Mouse (Mus musculus): Measurements from ENCODE around the gene Smad9.
A peak's percentile ranks its signal among the peaks of the same experiment; 100 is the strongest.

The Smad9 gene

DNA sequence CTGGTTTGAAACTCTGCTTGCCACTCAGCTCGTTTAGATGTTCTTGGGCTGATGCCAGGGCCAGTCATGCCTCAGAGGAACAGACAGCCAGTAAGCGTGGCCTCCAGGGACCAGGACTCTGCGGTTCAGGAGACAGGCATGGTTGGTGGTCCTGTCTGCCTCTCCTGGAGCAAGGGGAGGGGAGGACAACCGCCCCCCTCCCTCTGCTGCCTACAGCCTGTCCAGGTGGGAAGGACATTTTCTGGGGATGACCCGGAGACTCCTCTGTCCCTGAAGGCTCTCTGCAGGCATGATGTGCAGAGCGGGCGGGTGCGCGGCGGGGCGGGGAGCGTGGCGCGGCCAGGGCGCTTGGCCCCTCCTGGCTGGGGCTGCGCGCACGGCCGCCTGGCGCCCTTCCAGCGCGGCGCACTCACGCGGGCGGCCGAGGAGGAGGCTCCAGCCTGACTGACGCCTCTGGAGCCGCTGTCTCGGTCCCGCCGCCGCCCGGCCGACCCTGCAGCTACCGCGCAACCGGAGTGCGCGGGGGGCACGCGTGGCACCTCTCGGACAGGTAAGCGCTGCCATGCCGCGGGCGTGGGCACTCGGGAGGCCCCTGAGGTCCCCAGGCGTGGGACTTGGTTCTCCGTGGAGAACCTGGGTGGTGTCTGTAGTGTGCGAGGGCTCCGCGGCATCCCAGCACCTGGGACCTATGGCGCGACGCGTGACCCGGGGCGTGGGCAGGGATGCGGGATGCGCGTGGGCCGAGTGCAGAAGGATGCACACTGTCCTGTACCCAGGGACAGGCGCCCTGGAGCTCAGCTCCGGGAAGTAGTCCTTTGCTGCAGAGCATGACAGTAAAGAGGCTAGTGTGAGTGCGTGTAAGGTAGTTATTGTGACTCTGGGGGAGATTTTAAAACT lies at the start of gene Smad9:
Gene Smad9 (plus strand): TSS at position 438 of the 897 bp plus-strand sequence.
- peak; percentile 56 for DNase-seq

DNA sequence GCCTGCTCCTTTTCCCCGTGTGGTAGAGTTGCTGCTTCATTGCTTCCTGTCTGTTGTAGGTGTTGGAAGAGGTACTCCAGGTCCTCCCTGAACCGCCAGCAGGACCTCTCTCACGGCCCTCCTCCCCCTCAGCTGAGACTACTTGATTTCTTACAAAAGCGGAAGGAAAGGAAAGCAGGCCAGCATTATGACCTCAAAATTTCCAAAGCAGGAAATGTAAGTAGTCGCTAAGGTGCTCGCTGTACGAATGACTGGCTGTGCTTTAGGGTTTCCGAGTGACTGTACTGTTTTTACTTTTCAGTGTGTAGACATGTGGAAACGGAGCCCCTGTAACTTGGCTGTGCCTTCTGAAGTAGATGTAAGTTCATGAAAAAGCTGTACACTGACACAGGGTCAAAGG lies 46.4 kb upstream of the Smad9 start:
- DNase-seq, result no peak

DNA sequence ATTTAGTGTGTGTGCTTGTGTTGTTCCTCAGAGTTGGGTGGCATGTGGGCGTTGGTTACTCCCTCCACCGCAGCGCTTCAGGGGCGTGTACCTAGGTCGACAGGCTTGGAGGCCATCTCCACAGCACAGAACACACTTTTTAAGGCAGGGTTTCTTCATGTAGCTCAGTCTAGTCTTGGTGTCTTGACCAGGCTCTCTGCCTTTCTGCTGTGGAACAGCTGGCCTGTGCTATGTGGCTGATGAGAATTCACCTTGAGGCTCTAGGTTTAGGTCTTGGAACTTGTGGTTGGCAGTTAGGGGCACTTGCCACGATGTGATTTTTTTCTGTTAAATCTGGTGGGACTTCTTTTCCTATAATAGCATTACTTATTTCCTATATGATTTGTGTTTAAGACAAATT lies 41.1 kb upstream of the Smad9 start, which contains the start of gene Gm21958:
Gene Gm21958 (minus strand): TSS at position 101 of the 400 bp plus-strand sequence.
- DNase-seq, result no peak

DNA sequence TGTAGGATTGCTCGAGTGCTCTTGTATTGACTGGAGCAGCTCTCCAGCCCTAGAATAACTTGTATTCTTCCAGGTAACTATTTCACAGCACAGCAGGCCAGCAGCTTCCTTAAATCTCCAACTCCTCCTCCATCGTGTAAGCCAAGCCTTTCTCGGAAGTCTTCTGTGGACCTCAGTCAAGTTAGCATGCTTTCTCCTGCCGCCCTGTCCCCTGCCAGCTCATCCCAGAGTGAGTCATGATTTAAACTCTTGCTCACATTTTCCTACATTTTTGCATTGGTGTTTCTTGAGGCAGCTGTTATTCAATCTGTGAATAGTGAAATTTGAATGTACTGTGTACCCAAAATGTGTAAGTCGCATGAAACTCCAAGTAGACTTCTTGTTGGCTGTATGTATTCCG lies 39.9 kb upstream of the Smad9 start:
- no peak for DNase-seq

DNA sequence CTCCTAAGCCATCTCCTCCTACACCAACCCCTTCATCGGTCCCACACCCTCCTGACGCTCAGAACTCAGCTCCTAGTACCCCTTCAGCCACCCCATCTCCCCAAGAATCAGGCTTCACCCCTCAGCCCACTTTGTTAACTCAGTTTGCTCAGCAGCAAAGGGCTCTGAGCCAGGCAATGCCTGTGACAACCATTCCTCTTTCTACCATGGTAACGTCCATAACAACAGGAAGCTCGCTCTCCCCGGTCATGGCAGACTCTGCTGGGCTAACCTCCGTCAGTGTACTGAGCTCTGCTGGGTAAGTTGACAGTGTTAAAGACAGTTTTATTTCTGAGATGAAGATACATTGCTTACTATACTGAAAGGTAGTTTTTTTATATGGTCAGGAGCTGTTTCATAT lies 38.0 kb upstream of the Smad9 start:
- DNase-seq, result no peak

DNA sequence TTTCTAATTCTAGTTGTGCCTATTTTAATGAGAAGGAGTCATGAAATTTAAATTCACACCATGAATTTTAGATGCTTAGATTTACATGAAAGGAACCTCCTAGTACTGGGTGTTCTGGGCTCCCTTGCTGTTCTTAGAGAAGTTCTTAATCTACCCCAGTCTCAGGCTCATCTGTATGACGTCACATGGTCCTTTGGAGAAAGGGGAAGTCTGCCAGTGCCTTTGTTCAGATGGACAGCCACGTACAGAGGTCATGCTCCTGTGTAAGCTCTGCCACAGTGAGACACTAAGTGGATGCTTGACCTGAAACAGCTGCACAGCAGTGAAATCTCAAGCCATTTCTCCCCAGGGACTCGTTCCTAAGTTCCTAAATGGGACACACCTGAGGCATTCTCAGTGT lies 36.4 kb upstream of the Smad9 start:
- DNase-seq, result no peak

DNA sequence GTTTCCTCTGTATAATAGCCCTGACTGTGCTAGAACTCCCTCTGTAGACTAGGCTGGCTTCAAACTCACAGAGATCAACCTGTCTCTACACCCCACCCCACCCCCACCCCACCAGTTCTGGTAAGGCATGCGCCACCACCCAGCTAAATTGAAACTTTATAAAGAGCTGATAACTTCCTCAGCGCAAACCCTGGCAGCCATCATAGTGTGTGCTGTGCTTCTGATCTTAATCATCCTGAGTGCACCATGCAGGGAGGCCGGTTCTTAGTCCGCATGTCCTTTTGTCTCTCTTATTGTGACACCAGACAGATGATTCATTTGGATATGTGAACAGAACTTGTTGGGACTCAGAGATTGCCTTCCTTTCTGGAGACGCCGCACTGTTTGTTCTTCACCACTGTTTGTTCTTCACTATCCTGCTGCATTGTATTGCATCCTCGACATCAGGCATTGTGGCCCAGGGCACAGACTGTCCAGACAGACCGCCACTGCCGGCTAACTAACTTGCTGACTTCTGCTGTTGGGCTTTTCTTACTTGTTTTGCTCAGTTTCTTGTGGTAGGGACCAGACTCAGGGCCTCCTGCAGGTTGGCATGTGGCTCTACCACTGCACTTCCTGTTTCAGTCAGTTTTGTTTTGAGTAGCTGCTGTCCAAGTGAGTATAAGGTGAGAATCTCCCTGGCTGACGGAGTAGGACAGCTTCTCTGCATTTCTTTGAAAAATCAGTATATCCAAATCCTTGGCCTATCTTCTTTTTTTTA lies 31.5 kb upstream of the Smad9 start:
- DNase-seq, result no peak

DNA sequence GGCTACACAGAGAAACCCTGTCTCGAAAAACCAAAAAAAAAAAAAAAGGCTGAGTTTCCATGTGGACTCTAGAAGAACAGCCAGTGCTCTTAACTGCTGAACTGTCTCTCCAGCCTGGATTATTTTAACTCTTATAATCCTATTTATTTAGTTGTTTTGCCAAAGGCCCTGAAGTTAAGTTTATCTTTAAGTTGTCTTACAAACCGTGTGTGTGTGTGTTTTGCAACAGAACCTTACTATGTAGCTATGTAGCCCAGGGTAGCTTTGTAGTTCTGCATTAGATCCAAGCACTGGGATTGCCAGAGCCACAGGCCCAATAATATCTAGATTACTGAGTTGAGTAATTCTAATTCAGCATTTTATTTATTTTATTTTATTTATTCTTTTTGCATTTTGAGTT lies 30.0 kb upstream of the Smad9 start:
- DNase-seq, result no peak

DNA sequence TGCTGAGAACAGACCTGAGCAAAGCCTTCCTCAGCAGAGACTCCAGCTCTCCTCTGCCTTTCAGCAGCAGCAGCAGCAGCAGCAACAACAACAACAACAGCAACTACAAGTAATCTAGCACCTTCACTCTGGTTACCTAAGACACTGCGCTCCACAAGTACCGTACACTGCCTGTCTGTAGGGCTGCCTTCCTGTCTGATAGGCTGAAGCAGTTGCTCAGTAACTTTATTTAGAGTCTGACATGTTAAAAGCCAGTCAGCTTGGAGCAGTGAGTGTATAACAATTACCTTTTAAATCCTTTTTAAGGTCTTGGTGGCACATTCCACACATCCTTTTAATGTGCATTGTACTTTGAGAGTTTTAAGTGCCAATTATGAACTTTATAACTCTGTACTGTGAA lies 27.8 kb upstream of the Smad9 start:
- DNase-seq, result no peak

DNA sequence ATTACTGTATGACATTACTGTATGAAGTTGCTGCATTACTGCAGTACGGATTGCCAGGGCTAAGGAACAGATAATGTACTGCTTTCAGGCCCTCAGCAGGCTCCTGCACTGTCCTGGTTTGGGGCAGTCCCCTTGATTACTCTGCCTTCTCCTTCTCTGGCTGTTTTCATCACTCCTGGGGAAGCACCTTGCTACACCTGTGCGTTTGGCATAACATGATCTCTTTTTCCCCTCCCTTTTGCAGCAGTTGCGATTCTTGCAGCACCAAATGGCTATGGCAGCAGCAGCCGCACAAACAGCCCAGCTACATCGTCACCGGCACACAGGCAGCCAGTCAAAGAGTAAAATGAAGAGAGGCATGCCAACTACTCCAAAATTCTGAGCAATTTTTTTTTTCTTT lies 27.3 kb upstream of the Smad9 start:
- no peak for DNase-seq

DNA sequence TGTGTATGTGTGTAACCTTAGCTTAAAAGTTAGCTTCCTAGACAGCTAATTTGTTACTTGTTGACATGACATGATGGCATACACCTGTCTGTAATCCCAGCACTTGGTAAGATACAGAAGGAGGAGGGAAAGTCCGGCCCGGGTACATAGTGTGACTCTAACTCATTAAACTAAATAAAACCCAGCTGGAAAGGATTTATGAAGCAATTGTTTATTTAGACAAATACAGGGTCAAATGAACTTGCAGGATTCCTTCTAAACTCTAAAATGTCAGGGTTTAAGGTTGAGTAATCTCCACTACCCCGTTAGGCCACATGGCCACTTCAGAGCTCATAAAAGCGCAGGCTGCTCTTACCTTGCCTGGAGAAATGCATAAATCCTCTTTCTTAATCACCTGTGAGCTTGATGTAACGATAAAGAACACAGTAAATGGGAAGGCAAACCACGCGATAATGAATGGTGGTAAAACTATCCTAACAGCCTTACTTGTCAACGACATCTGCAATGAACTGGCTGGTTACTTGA lies 23.7 kb upstream of the Smad9 start:
- no peak for DNase-seq

DNA sequence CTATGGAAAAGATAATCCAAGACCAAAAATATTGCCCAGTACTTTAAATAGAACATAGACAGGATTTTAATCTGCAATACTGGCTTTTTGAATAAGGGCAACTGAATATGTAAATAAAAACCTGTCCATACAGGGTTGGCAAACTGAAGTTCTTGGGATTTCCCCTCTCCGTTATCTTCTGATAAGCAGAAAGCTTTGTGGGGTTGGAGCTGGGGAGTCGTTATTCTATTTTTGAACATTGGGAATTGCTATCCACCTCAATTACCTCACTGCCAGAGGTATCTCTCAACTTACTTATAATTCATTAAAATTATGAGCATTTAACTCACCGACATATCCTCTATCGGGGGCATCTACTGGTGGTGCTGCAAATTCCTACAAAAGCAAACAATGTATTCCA lies 23.0 kb upstream of the Smad9 start:
- DNase-seq, result no peak

DNA sequence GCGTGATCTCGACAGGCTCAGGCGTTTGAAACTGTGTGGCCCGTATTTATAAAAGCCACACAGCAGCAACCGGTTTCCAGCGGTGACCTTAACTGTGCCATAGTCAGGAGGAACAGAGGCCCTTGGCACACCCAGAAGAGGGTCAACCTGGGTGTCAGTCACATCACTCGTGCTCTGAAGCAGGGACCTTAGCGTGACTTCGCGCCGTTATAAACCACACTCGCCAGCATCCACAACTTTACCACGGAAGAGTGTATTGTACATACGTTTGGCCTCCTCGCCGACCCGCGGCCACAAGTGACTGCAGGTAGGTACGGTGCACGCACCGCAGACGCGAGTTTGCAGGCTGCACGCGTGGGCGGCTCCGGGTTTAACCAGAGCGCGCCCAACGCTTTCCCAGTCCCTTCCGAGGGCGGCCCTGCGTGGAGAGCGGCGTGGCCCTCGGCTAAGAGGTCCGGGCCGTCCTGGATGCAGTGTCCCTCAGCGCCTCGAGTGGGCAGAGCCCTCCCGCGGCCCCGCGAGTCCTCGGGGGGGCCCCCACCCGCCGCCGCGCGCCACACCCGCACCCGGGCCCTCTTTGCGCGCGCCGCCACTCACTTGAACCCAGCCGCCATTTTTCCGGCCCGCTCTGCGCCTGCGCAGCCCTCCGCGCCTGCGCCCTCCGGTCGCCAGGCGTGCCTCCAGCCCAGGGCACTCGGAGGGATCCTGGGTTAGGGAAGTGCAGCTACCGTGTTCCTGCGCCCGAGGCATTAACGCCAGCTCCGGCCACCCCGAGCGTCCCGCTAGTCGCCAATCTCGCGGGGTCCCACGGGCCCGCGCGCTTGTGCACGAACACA lies 20.8 kb upstream of the Smad9 start:
- peak; percentile 85 for DNase-seq

DNA sequence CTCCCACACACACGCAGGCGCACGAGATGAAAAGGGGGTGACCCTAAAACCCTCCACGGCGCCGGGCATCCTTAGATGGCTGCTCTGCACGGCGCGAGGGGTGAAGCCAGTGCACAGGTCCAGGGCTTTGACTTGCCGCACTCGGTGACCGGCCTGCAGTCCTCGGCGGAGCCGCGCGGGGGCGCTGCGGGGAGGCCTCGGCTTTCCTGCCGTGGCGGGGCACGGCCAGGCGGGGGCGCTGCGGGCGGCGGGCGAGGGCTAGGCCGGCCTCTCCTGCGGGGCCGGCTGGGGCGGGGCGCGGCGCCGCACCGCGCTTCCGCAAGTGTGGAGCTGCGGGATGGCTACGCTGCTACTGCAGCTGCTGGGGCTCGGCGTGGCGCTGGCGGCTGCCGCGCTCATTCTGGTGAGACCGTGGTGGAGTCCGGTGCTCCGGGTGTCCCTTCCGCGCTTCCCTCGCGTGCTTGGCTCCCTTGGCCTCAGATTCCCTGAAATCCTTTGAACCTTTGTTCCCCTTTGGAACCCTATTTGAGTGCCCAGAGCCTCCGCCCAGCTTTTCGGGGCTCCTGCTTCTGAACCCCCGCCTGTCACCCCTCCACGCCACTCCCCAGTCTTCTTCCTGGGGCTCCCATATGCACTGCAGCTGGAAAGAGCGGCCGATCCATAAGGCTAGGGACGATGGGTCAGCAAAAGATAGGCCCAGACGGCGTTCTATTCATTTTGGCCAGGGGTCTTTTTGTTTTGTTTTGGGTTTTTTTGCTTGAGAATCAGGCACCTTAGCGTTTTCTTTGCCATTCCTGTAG lies 19.9 kb upstream of the Smad9 start, which contains the start of the genes Exosc8 and Alg5:
Gene Exosc8 (minus strand): TSS at position 147 of the 800 bp plus-strand sequence.
Gene Alg5 (plus strand): TSS at position 293 of the 800 bp plus-strand sequence.
- peak; percentile 83 for DNase-seq

DNA sequence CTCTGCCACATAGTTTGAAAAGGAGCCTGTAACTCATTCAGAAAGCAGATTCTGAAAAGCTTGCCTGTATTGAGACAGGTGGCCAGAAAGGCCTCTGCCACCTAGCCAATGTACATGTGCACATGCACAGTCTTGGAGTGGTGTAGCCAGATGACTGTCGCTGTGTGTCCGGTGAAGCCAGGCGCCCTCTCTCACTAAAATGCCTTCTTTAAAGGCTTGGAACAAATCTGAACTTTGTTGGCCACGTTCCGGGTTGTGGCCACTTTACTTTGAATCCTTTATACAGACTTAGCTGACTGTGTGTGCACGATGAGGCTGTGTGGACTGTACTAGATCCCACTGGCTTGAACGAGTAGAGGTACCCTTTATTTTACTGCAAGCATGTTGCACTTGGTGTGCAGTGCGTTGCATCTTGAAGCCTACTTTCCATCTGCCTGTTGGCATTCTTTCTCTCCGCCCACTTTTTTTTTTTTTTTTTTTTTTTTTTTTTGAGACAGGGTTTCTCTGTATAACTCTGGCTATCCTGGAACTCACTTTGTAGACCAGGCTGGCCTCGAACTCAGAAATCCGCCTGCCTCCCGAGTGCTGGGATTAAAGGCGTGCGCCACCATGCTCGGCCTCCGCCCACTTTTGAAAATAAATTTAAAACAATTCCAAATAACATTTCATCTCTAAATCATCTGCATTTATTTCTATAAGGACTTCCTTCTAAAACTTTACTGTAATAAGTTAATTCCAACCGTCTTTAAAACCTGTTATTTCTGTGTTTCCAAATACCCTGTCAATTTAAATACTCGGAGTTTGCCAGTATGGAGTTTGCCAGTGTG lies 19.1 kb upstream of the Smad9 start:
- peak; percentile 15 for DNase-seq

DNA sequence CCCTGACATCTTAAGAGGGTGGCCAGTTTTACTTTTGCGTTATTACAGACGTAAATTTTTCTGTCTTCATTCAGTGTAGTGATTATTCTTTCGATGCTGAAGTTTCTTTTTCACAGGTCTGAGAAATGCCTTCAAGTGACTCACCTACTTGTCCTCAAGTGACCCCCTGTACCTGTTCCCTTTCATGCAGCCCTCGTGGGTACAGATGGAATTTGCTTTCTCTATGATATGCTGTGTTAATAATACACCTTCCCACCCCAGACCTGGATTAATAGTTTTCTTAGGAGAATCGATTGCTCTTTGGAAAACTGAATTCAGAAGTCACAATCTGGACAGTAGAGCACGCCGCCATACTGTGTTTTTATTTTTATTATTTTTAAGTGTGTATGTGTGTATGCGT lies 18.1 kb upstream of the Smad9 start:
- DNase-seq, result no peak

DNA sequence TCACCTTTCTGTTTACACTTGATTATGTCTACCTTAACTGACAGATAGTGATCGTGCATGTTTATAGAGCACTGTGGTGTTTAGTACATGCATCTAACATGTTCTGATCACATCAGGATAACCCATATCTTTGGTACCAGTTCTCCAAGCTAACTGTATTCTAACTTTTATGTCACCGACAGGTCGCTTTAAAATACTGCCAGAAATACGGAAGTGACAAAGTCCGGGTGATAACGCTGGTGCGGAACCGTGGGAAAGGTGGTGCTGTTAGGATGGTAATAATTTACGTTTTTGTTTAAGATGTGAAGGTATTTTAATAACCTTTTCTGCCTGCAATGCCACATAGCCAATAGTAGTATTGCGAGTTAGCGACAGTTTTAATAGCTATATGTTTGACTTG lies 13.4 kb upstream of the Smad9 start:
- DNase-seq, result no peak

DNA sequence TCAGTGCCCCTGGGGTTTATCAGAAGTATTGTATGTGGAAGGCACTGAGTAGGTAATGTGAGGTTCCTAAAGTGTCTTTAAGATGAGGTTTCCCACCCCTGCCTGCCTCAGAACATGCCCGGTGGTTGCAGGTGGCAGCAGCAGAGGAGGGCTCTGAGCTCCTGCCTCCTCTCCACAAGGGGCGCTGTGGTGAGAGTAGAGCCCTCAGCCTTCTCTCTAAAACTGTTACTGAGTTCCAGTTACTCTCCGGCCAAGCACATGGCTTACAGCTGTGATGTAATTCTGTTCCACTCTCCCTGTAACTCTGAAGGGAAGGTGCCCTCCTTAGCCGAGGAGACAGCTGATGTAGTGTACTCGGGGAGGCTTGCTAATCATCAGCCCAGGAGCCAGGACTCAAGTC lies 9.6 kb upstream of the Smad9 start:
- no peak for DNase-seq

DNA sequence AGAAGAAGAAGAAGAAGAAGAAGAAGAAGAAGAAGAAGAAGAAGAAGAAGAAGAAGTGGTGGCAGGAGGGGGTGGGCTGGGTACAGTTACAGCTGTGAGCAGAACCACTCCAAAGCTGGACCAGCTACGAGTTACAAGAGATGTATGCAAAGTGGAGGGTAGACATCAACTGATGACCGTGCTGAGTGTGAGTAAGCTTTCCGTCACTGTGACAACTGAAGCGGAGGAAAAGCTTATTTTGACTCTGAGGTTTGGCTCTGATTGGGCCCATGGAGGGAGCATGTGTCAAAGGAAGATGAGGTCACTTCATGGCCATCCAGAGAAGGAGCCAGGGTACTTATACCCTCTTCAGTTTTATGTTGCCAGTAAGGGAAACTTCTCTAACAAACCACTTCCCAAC lies 2.0 kb upstream of the Smad9 start:
- DNase-seq, result no peak

DNA sequence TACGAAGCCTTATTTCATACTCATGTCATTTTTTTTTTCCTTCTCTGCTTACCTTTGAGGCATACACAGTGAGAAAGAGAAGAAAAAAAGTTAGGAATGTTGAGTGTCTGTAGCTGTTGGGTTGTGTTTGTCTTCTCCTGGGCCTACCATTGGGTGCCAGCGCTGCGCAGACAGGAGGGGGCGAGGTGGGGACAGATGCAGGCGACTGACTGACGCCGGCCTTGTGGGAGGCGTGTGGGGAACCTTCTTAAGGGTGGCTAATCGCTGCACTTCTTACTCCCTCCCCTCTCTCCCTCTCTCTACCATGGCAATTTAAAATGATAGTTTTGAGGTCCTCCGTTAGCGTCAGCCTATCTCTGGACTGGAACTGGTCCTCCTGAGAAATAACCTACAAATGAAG lies 676 bp downstream of the Smad9 start:
- DNase-seq, result no peak

DNA sequence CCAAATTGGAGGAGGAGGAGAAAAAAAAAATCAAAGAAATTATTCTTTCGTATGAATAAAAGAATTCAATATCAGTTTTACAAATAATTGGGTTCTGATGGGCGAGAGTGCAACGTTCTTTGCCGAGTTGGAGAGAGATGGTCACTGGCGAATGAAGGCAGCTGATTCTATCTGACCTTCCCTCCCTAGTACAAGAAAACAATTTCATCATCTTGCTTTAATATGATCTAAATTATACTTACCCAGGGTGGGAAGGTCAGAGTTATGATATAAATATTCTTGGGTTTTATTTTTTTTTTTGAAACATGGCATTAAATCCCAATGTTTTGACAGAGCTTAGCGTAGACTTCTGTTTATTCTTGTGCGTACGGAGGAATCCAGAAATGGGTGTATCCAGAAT lies 2.1 kb downstream of the Smad9 start:
- DNase-seq, result no peak
